Mouse (Mus musculus): Measurements from ENCODE around the gene Tmem9b.

GRCm38 (mm10) chr7:109764009-109764408, 11.3 kb upstream of the Tmem9b start:
- TF ChIP-seq CTCF (IDR thresholded peaks at IDR 0.05; ENCODE audit: low read depth, low read length) (no peak), TAL1 (conservative IDR thresholded peaks at IDR 0.05; ENCODE audit: low read depth, low read length) (no peak)

All from G1E (cell line).